In the genomic region with DNA sequence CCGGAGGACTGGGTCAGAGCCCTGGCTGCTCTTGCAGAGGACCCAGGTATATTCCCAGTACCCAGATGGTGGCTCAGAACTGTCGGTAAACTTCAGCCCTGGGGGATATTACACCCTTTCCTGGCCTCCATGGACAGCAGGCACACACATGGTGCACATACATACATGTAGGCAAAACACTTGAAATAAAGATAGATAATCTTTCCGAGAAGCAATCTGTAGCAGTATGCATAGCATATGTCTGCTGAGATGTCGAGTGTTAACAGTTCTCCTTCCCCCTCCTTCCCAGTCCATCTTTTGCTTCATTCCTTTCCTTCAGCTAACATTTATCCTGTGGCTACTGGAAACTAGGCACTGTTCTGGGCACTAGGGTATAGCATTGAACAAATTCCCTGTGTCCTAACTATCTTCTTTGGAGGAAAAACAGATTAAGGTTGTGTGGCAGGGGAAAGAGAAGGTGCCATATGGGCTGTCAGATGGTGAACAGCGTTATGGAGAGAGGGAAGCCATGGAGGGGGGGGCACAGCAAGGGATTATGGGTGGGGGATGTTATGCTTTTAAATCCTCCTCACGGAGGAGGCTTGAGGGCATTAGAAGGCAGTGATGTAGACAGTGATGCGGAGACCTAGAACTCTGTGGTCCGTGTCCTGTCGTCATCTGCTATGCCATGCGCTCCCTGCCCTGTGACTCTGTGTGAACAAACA, we compare ENCODE assay signal across 11 mouse cellular contexts. TPM values are rescaled to one million over a fixed set of nuclear protein-coding genes. Genes with fewer than 3 reads are reported as not detected.
DNase-seq lines count a peak whose midpoint lies in the region; ATAC-seq lines count a peak whose summit lies in the region.
"Had no signal": no experiment of that assay in that cellular context is flagged by ENCODE, and none has a peak within 500 bp of the region (broad histone marks: within the 10 kb centered on the region; RNA-seq: fewer than 3 reads in every experiment).

No protein-coding gene starts in this region.

- no peak overlapping the region for H3K4me2 ChIP-seq in neural tube, embryonic 11.5 days (ENCODE audit: low read depth)
- H3K4me2 ChIP-seq: liver, embryonic 13.5 days had no signal

- H3K9me3 ChIP-seq in neural tube, embryonic 11.5 days (ENCODE audit: control insufficient read depth, low read length), result no peaks in the 10 kb centered on the region
- H3K9me3 ChIP-seq: liver, embryonic 13.5 days had no signal

- no peaks in the 10 kb centered on the region; the same call in 1 of the 2 replicates for H3K4me1 ChIP-seq in neural tube, embryonic 11.5 days (ENCODE audit: control insufficient read depth, insufficient read depth, low read length)
- H3K4me1 ChIP-seq: liver, embryonic 13.5 days had no signal

- no peaks in the 10 kb centered on the region for H3K27me3 ChIP-seq in neural tube, embryonic 11.5 days (ENCODE audit: control insufficient read depth, insufficient read depth, low read length)
- H3K27me3 ChIP-seq: liver, embryonic 13.5 days had no signal

- no peak overlapping the region for H3K4me3 ChIP-seq in neural tube, embryonic 11.5 days (ENCODE audit: low read depth, low read length)
- H3K4me3 ChIP-seq: liver, embryonic 13.5 days had no signal

- peak; percentile 18 for DNase-seq in neural tube, embryonic 11.5 days (ENCODE audit: low spot score)
- no peak for DNase-seq in neural tube, embryonic 10.5 days (ENCODE audit: extremely low spot score, low spot score)
- peak; percentile 79 to 90 for DNase-seq in cerebellum, postnatal 25 days
- peak; percentile 45 to 61 for DNase-seq in layer of hippocampus, postnatal 14 days (ENCODE audit: low spot score in 2 of 2)
- peak; percentile 91 for DNase-seq in retina, postnatal 1 day
- no peak for DNase-seq in gastrocnemius, postnatal 25 days
- DNase-seq in urinary bladder, postnatal 10 days (ENCODE audit: low spot score), result no peak
- DNase-seq in lung, postnatal 36 days, result no peak
- DNase-seq: kidney, postnatal 10 days; liver, embryonic 13.5 days had no signal

- H3K36me3 ChIP-seq in neural tube, embryonic 11.5 days (ENCODE audit: control insufficient read depth, insufficient read depth, low read length), result no peaks in the 10 kb centered on the region
- H3K36me3 ChIP-seq: liver, embryonic 13.5 days had no signal

- 73% methylated on average over 10 of the region's 10 CpGs for WGBS in neural tube, embryonic 11.5 days

- H3K27ac ChIP-seq in neural tube, embryonic 11.5 days (ENCODE audit: low read depth, low read length), result 0 out of 2 replicates have a peak overlapping the region, but pooled peaks have one; percentile 34
- H3K27ac ChIP-seq: liver, embryonic 13.5 days had no signal

- no peak overlapping the region for H3K9ac ChIP-seq in neural tube, embryonic 11.5 days (ENCODE audit: low read length)
- H3K9ac ChIP-seq: liver, embryonic 13.5 days had no signal

- ATAC-seq in neural tube, embryonic 11.5 days (ENCODE audit: insufficient read depth, low FRiP score, low TSS enrichment), result no peak

RNA-seq across cellular contexts. Expression of a gene that starts 33.1 kb away (rescaled TPM):
- polyA plus RNA-seq in neural tube, embryonic 11.5 days (2014; fragmentation: Nextera tagmentation; extraction: Ambion mirVana), result 4.7 and 5.0 TPM in 2 replicates
- total RNA-seq in layer of hippocampus, postnatal 14 days (2021), result 100 to 1,000 TPM; 161 to 164 TPM
- 100 to 1,000 TPM in 1 of 2 experiments, 10 to 100 TPM in 1; 98.2 to 105 TPM for total RNA-seq in gastrocnemius, postnatal 25 days (2021)

RNA-seq across cellular contexts. Expression of a gene that starts 54.2 kb away (rescaled TPM):
- not detected in 2 replicates for polyA plus RNA-seq in neural tube, embryonic 11.5 days (2014; fragmentation: Nextera tagmentation; extraction: Ambion mirVana)
- not detected for total RNA-seq in layer of hippocampus, postnatal 14 days (2021)
- total RNA-seq in gastrocnemius, postnatal 25 days (2021), result not detected
- total RNA-seq: heart, postnatal 25 days had no signal
- polyA plus RNA-seq: liver, embryonic 13.5 days had no signal

Comparison
In these comparisons a context has a peak if more than half of its experiments do, and no peak if none do; other contexts are left out.
1. DNase-seq: peak in neural tube, embryonic 11.5 days (single experiment), cerebellum, postnatal 25 days (2 of 2), layer of hippocampus, postnatal 14 days (2 of 2) and retina, postnatal 1 day (single experiment); none in neural tube, embryonic 10.5 days (single experiment), gastrocnemius, postnatal 25 days (single experiment), urinary bladder, postnatal 10 days (single experiment) and lung, postnatal 36 days (single experiment).